Mouse (Mus musculus): Measurements from ENCODE around the gene Vmn1r29.

DNA sequence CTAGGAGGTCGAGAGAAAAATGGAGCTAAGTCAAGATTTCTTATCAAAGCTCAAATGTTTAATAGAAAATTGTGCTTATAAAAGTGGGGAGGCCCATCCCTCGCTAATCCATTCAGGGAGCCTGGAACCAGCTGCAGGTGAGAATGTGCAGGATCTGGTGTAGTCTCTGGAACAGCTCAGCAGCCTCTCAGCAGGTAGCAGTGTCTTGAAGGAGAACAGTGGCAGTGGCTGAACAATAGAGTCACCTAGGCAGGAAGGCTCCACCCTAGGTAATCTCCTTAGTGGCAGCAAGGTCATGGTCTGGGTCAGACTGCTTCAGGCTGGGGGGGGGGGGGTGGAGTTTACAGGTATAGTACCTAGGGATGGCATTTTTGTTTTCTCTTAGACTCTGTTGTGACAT lies 9.1 kb upstream of the Vmn1r29 start:
- no peak for TF ChIP-seq CTCF (conservative IDR thresholded peaks at IDR 0.05; ENCODE audit: low read length)
- TF ChIP-seq NANOG (IDR thresholded peaks at IDR 0.05; ENCODE audit: borderline replicate concordance, low read length), result no peak
- no peak for TF ChIP-seq POU5F1 (IDR thresholded peaks at IDR 0.05; ENCODE audit: borderline replicate concordance, low read length)

Measured in E14TG2a.4 (cell line).